Mouse (Mus musculus) heart, embryonic 16.5 days (tissue): Measurements from ENCODE around the gene Aldh3b2. TPM values are rescaled to one million over a fixed set of nuclear protein-coding genes. Genes with fewer than 3 reads are reported as not detected.

Experiments used
- ATAC-seq: fragments of 200-750 bp; cut with Nextera tagmentation; replicated peaks from 2 replicates; pipeline ENCODE4 v1.8.0; 2017; ENCODE audit warnings: moderate number of reproducible peaks; ENCODE audit not compliant: insufficient read depth, low FRiP score; ENCODE audit errors: extremely low read depth
- H3K27ac ChIP-seq: fragments of 300-500 bp; sonication (generic); 2 replicates; pipeline ENCODE4 v1.5.1; 2014; ENCODE audit warnings: mild to moderate bottlenecking, low read length, control low read depth, moderate library complexity
- H3K27me3 ChIP-seq: fragments of 300-500 bp; sonication (generic); 2 replicates; pipeline ENCODE4 v1.6.1; 2014; ENCODE audit warnings: low read length, mixed read lengths; ENCODE audit not compliant: control insufficient read depth, insufficient read depth
- H3K36me3 ChIP-seq: fragments of 300-500 bp; sonication (generic); 2 replicates; pipeline ENCODE4 v1.6.1; 2014; ENCODE audit not compliant: control insufficient read depth, insufficient read depth
- H3K4me1 ChIP-seq: fragments of 300-500 bp; sonication (generic); 2 replicates; pipeline ENCODE4 v1.6.1; 2014; ENCODE audit warnings: low read length, mixed read lengths; ENCODE audit not compliant: control insufficient read depth, insufficient read depth
- H3K4me2 ChIP-seq: fragments of 300-500 bp; sonication (generic); 2 replicates; pipeline ENCODE4 v1.6.1; 2014; ENCODE audit warnings: low read depth, mild to moderate bottlenecking, control low read depth, low read length
- H3K4me3 ChIP-seq: fragments of 300-500 bp; sonication (generic); 2 replicates; pipeline ENCODE4 v1.5.1; 2014; ENCODE audit warnings: mild to moderate bottlenecking, control low read depth, low read length
- H3K9ac ChIP-seq: fragments of 300-500 bp; sonication (generic); 2 replicates; pipeline ENCODE4 v1.6.1; 2014; ENCODE audit warnings: low read length, control low read depth
- H3K9me3 ChIP-seq: fragments of 300-500 bp; sonication (generic); replicated peaks from 2 replicates; pipeline ENCODE4 v1.6.1; 2016; ENCODE audit warnings: low read length; ENCODE audit not compliant: control insufficient read depth
- WGBS: fragments of 180-500 bp; shearing (Covaris S2); extraction: QIAGEN DNeasy Blood & Tissue Kit; methylation state at CpG from one replicate; pipeline ENCODE4 v1.1.7; 2014; 5-methylcytosine and 5-hydroxymethylcytosine counted together
- polyA plus RNA-seq: library from polyadenylated mRNA; unstranded; fragments of >200 nt; fragmentation: Nextera tagmentation; extraction: Ambion mirVana; gene quantifications from 2 replicates; pipeline ENCODE4 v1.2.1, GENCODE M21; 2015

Gene Aldh3b2
- polyA plus RNA-seq, 1 experiment from 2014 or later, result 0.21 TPM

- WGBS, result 78% methylated on average over 4 of the region's 4 CpGs
- no peak for ATAC-seq
- H3K36me3 ChIP-seq, result no peaks in the 10 kb centered on the region
- no peaks in the 10 kb centered on the region for H3K9me3 ChIP-seq
- H3K4me1 ChIP-seq, result peaks cover 22% of the 10 kb centered on the region
- H3K9ac ChIP-seq, result no peak overlapping the region
- peak overlapping the region; percentile 77 for H3K27ac ChIP-seq
- no peaks in the 10 kb centered on the region for H3K27me3 ChIP-seq
- H3K4me2 ChIP-seq, result no peak overlapping the region
- no peak overlapping the region for H3K4me3 ChIP-seq
These were observed 43.3 kb upstream of the Aldh3b2 start for GRCm38 (mm10) chr19:3928779-3929178.

GRCm38 (mm10) chr19:3929211-3929941, 42.8 kb upstream of the Aldh3b2 start, which contains the start of gene Aldh3b1:
Gene Aldh3b1, minus strand, starts transcription at chr19:3929808.
- peaks cover 21% of the 10 kb centered on the region for H3K4me1 ChIP-seq
- ATAC-seq, result peak; percentile 66
- H3K36me3 ChIP-seq, result no peaks in the 10 kb centered on the region
- H3K27me3 ChIP-seq, result no peaks in the 10 kb centered on the region
- H3K4me2 ChIP-seq, result peak within 1 kb of the TSS; percentile 3; the same call in 1 of the 2 replicates
- H3K4me3 ChIP-seq, result no peak within 1 kb of the TSS
- H3K27ac ChIP-seq, result peak within 1 kb of the TSS; percentile 77
- no peaks in the 10 kb centered on the region for H3K9me3 ChIP-seq
- 29% methylated on average over 12 of the region's 12 CpGs for WGBS
- H3K9ac ChIP-seq, result no peak within 1 kb of the TSS

DNA sequence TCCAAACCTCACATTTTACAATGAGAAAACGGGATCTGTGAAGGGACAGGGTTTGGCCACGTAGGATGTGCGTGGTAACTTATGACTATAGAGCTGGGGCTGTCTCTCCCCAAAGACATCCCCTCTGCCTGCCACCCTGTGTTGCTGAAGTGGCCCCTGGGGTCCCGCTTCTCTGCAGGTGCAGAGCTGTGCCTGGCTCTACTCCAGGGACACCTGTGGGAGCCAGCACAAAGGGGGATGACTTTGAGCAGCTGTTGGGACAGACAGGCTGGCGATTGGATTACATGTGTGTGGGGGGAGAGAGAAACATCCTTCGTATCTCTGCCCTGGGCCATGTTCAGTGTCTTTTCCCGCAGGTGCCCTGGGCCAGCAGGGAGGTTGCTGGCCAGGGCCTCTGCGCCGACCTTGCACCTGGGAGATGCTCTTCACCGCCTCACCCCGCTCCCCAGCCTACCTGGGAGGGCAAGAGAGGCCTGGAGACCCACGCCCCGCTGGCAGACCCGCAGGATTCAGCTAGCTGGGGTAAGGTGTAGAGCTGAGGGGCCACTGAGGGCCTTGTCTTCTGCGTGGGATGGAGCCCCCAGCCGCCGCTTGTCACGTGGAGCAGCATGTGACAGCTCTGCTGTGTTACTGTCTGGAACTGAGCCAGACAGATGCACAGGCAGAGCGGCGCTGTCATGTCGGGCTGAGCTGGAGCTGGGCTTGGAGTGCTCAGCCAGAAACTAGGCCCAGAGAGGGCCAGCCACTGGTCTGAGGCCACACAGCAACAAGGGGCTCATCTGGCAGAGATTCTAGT, 41.7 kb upstream of the Aldh3b2 start:
- Histone ChIP-seq H3K4me1 (peaks cover 23% of the 10 kb centered on the region), H3K27me3 (no peaks in the 10 kb centered on the region), H3K4me2 (peak overlapping the region; percentile 3; the same call in 1 of the 2 replicates), H3K27ac (peak overlapping the region; percentile 77), H3K9me3 (no peaks in the 10 kb centered on the region), H3K9ac (no peak overlapping the region), H3K36me3 (no peaks in the 10 kb centered on the region), H3K4me3 (no peak overlapping the region)
- WGBS, result 59% methylated on average over 21 of the region's 21 CpGs
- 0 out of 2 replicates have a peak, but pooled peaks have one; percentile 11 for ATAC-seq

- Histone ChIP-seq H3K9me3 (no peaks in the 10 kb centered on the region), H3K4me3 (no peak overlapping the region), H3K27ac (no peak overlapping the region), H3K9ac (no peak overlapping the region), H3K4me2 (no peak overlapping the region), H3K36me3 (no peaks in the 10 kb centered on the region), H3K27me3 (no peaks in the 10 kb centered on the region), H3K4me1 (peaks cover 29% of the 10 kb centered on the region)
- no peak for ATAC-seq
- WGBS, result 86% methylated on average over 9 of the region's 9 CpGs
These were observed 40.4 kb upstream of the Aldh3b2 start for GRCm38 (mm10) chr19:3931716-3932115.

DNA sequence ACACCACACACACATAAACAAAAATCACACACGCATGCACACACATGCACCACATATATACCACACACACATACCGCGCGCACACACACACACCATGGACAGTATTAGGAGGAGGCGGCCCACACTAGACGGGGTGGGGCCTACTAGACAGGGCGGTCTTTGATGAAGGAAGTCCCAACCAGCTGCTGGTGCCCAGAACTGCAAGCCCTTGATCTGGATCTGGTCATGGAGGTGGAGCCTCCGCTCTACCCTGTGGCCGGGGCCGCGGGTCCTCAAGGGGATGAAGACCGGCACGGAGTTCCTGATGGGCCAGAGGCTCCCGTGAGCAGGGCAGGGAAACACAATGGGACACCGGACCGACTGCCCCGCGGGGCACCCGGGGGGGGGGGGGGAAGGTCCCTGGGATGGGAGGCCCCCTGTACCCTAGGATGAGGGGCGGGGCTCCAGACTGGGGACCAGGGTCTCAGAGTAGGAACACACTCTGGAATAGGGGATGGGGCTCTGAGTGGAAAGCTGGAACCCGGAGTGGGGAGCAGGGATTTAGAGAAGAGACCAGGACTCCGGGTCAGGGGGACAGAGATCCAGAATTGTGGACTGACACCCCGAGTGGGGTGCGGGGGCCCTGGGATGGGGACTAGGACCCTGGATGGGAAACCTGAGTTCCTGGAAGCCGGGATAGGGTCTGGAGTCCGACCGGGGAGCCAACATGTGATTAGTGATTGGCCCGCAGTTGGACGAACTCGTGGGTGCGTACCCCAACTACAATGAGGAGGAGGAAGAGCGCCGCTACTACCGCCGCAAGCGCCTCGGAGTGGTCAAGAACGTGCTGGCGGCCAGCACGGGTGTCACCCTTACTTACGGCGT, 36.9 kb upstream of the Aldh3b2 start, which contains the start of gene Unc93b1:
Gene Unc93b1 (plus strand): TSS at position 155 of the 864 bp plus-strand sequence.
- Histone ChIP-seq H3K4me3 (peak within 1 kb of the TSS; percentile 73), H3K4me2 (peak within 1 kb of the TSS; percentile 98), H3K36me3 (no peaks in the 10 kb centered on the region), H3K9me3 (no peaks in the 10 kb centered on the region), H3K9ac (peak within 1 kb of the TSS; percentile 79), H3K4me1 (peaks cover 14% of the 10 kb centered on the region), H3K27me3 (no peaks in the 10 kb centered on the region), H3K27ac (peak within 1 kb of the TSS; percentile 59)
- ATAC-seq, result peak; percentile 81
- 6% methylated on average over 42 of the region's 42 CpGs for WGBS

GRCm38 (mm10) chr19:3935896-3936850, 36.0 kb upstream of the Aldh3b2 start:
- H3K4me3 ChIP-seq, result peak overlapping the region; percentile 73
- H3K9ac ChIP-seq, result peak overlapping the region; percentile 79
- H3K4me2 ChIP-seq, result peak overlapping the region; percentile 98
- ATAC-seq, result peak; percentile 31; the same call in 1 of the 2 replicates
- WGBS, result 6% methylated on average over 22 of the region's 22 CpGs
- no peaks in the 10 kb centered on the region for H3K9me3 ChIP-seq
- no peaks in the 10 kb centered on the region for H3K36me3 ChIP-seq
- peak overlapping the region; percentile 59 for H3K27ac ChIP-seq
- H3K4me1 ChIP-seq, result peaks cover 9% of the 10 kb centered on the region
- H3K27me3 ChIP-seq, result no peaks in the 10 kb centered on the region

DNA sequence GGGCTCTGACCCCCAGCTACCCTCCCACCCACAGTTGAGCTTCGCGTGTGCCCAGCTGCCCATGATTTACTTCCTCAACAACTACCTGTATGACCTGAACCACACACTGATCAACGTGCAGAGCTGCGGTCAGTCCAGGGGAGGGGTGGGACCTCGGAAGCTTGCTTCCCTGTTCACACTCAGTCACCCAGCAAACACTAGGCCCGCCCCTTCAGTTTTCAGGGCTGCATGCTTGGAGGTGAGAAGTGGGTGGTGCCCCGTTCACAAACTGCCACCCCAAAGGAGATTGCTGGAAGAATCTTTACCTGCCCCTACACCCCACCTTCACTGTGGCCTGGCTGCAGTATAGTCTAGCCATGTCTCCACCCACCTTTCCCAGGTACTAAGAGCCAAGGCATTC, 29.8 kb upstream of the Aldh3b2 start:
- Histone ChIP-seq H3K27ac (no peak overlapping the region), H3K27me3 (no peaks in the 10 kb centered on the region), H3K4me2 (no peak overlapping the region), H3K4me1 (peaks cover 15% of the 10 kb centered on the region), H3K36me3 (no peaks in the 10 kb centered on the region), H3K4me3 (no peak overlapping the region), H3K9ac (no peak overlapping the region), H3K9me3 (no peaks in the 10 kb centered on the region)
- 80% methylated on average over 7 of the region's 7 CpGs for WGBS
- no peak for ATAC-seq
